Mouse (Mus musculus): ENCODE results near the gene Gfra1. TPM values are rescaled to one million over a fixed set of nuclear protein-coding genes. Genes with fewer than 3 reads are reported as not detected.

Gfra1 gene
- polyA plus RNA-seq, 1 experiment from 2014 or later, result 9.1 TPM

GRCm38 (mm10) chr19:58238325-58238724 is 217.4 kb downstream of the Gfra1 start:
- Histone ChIP-seq H3K9ac (no peak overlapping the region), H3K27ac (no peak overlapping the region), H3K9me3 (replicated peaks) (no peaks in the 10 kb centered on the region), H3K4me3 (no peak overlapping the region), H3K4me2 (no peak overlapping the region), H3K27me3 (replicated peaks) (peaks cover 2% of the 10 kb centered on the region; the same call in 1 of the 2 replicates), H3K36me3 (no peaks in the 10 kb centered on the region), H3K4me1 (peaks cover 2% of the 10 kb centered on the region; the same call in 1 of the 2 replicates)
- no peak for ATAC-seq
- 21% methylated on average over 8 of the region's 8 CpGs for WGBS (ENCODE audit: insufficient replicate concordance)

- Histone ChIP-seq H3K9me3 (replicated peaks) (no peaks in the 10 kb centered on the region), H3K4me2 (no peak overlapping the region), H3K9ac (no peak overlapping the region), H3K4me1 (no peaks in the 10 kb centered on the region), H3K27ac (no peak overlapping the region), H3K27me3 (replicated peaks) (no peaks in the 10 kb centered on the region), H3K36me3 (no peaks in the 10 kb centered on the region), H3K4me3 (no peak overlapping the region)
- no peak for ATAC-seq
- WGBS (ENCODE audit: insufficient replicate concordance), result 61% methylated on average over 9 of the region's 9 CpGs
These were observed 228.0 kb downstream of the Gfra1 start for GRCm38 (mm10) chr19:58227725-58228124.

- WGBS (ENCODE audit: insufficient replicate concordance), result 40% methylated on average over 3 of the region's 3 CpGs
- Histone ChIP-seq H3K4me3 (no peak overlapping the region), H3K9me3 (replicated peaks) (no peaks in the 10 kb centered on the region), H3K4me1 (no peaks in the 10 kb centered on the region), H3K27me3 (replicated peaks) (no peaks in the 10 kb centered on the region), H3K27ac (no peak overlapping the region), H3K9ac (no peak overlapping the region), H3K4me2 (no peak overlapping the region), H3K36me3 (no peaks in the 10 kb centered on the region)
- no peak for ATAC-seq
These were observed 228.8 kb downstream of the Gfra1 start for GRCm38 (mm10) chr19:58226882-58227281.

GRCm38 (mm10) chr19:58220061-58220831 is 235.5 kb downstream of the Gfra1 start:
- no peak for ATAC-seq
- no peaks in the 10 kb centered on the region for H3K36me3 ChIP-seq
- H3K9me3 ChIP-seq (replicated peaks), result no peaks in the 10 kb centered on the region
- no peak overlapping the region for H3K4me3 ChIP-seq
- no peak overlapping the region for H3K27ac ChIP-seq
- H3K4me2 ChIP-seq, result no peak overlapping the region
- H3K4me1 ChIP-seq, result no peaks in the 10 kb centered on the region
- 77% methylated on average over 25 of the region's 25 CpGs for WGBS (ENCODE audit: insufficient replicate concordance)
- H3K27me3 ChIP-seq (replicated peaks), result no peaks in the 10 kb centered on the region
- H3K9ac ChIP-seq, result no peak overlapping the region

- no peaks in the 10 kb centered on the region for H3K36me3 ChIP-seq
- no peak overlapping the region for H3K27ac ChIP-seq
- no peaks in the 10 kb centered on the region for H3K27me3 ChIP-seq (replicated peaks)
- H3K9ac ChIP-seq, result no peak overlapping the region
- H3K4me3 ChIP-seq, result no peak overlapping the region
- WGBS (ENCODE audit: insufficient replicate concordance), result 67% methylated on average over 4 of the region's 4 CpGs
- no peaks in the 10 kb centered on the region for H3K9me3 ChIP-seq (replicated peaks)
- no peak for ATAC-seq
- H3K4me1 ChIP-seq, result no peaks in the 10 kb centered on the region
- H3K4me2 ChIP-seq, result no peak overlapping the region
These were observed 238.1 kb downstream of the Gfra1 start for GRCm38 (mm10) chr19:58217591-58217990.

GRCm38 (mm10) chr19:58206496-58207044 is 249.1 kb downstream of the Gfra1 start:
- 62% methylated on average over 10 of the region's 10 CpGs for WGBS (ENCODE audit: insufficient replicate concordance)
- H3K27me3 ChIP-seq (replicated peaks), result no peaks in the 10 kb centered on the region
- no peaks in the 10 kb centered on the region for H3K9me3 ChIP-seq (replicated peaks)
- ATAC-seq, result no peak
- no peaks in the 10 kb centered on the region for H3K4me1 ChIP-seq
- no peak overlapping the region for H3K27ac ChIP-seq
- H3K36me3 ChIP-seq, result no peaks in the 10 kb centered on the region
- no peak overlapping the region for H3K4me2 ChIP-seq
- no peak overlapping the region for H3K4me3 ChIP-seq
- H3K9ac ChIP-seq, result no peak overlapping the region

GRCm38 (mm10) chr19:58205470-58205869 is 250.2 kb downstream of the Gfra1 start:
- H3K27me3 ChIP-seq (replicated peaks), result no peaks in the 10 kb centered on the region
- no peaks in the 10 kb centered on the region for H3K9me3 ChIP-seq (replicated peaks)
- H3K9ac ChIP-seq, result no peak overlapping the region
- H3K4me2 ChIP-seq, result no peak overlapping the region
- H3K4me3 ChIP-seq, result no peak overlapping the region
- H3K4me1 ChIP-seq, result no peaks in the 10 kb centered on the region
- no peak overlapping the region for H3K27ac ChIP-seq
- ATAC-seq, result no peak
- WGBS (ENCODE audit: insufficient replicate concordance), result 74% methylated on average over 7 of the region's 7 CpGs
- H3K36me3 ChIP-seq, result no peaks in the 10 kb centered on the region

- 72% methylated on average over 5 of the region's 5 CpGs for WGBS (ENCODE audit: insufficient replicate concordance)
- no peaks in the 10 kb centered on the region for H3K36me3 ChIP-seq
- no peaks in the 10 kb centered on the region for H3K9me3 ChIP-seq (replicated peaks)
- H3K9ac ChIP-seq, result no peak overlapping the region
- ATAC-seq, result no peak
- H3K27ac ChIP-seq, result no peak overlapping the region
- H3K4me3 ChIP-seq, result no peak overlapping the region
- no peak overlapping the region for H3K4me2 ChIP-seq
- H3K4me1 ChIP-seq, result no peaks in the 10 kb centered on the region
- H3K27me3 ChIP-seq (replicated peaks), result no peaks in the 10 kb centered on the region
These were observed 253.1 kb downstream of the Gfra1 start for GRCm38 (mm10) chr19:58202627-58203026.

GRCm38 (mm10) chr19:58199679-58200078 is 256.0 kb downstream of the Gfra1 start:
- no peaks in the 10 kb centered on the region for H3K4me1 ChIP-seq
- H3K27me3 ChIP-seq (replicated peaks), result no peaks in the 10 kb centered on the region
- H3K9ac ChIP-seq, result no peak overlapping the region
- 72% methylated on average over 5 of the region's 5 CpGs for WGBS (ENCODE audit: insufficient replicate concordance)
- H3K4me3 ChIP-seq, result no peak overlapping the region
- H3K9me3 ChIP-seq (replicated peaks), result no peaks in the 10 kb centered on the region
- ATAC-seq, result no peak
- no peak overlapping the region for H3K4me2 ChIP-seq
- H3K27ac ChIP-seq, result no peak overlapping the region
- no peaks in the 10 kb centered on the region for H3K36me3 ChIP-seq

GRCm38 (mm10) chr19:58193733-58194456 is 261.8 kb downstream of the Gfra1 start:
- ATAC-seq, result no peak
- 42% methylated on average over 7 of the region's 7 CpGs for WGBS (ENCODE audit: insufficient replicate concordance)

GRCm38 (mm10) chr19:58190947-58191346 is 264.8 kb downstream of the Gfra1 start:
- H3K9me3 ChIP-seq (replicated peaks), result no peaks in the 10 kb centered on the region
- no peak overlapping the region for H3K4me2 ChIP-seq
- H3K27ac ChIP-seq, result no peak overlapping the region
- no peak for ATAC-seq
- H3K4me3 ChIP-seq, result no peak overlapping the region
- H3K4me1 ChIP-seq, result no peaks in the 10 kb centered on the region
- 52% methylated on average over 2 of the region's 2 CpGs for WGBS (ENCODE audit: insufficient replicate concordance)
- H3K9ac ChIP-seq, result no peak overlapping the region
- no peaks in the 10 kb centered on the region for H3K36me3 ChIP-seq
- no peaks in the 10 kb centered on the region for H3K27me3 ChIP-seq (replicated peaks)

More at GRCm38 (mm10) chr19:58193733-58194456, 261.8 kb downstream of the Gfra1 start:
- H3K36me3 ChIP-seq, result no peaks in the 10 kb centered on the region
- no peak overlapping the region for H3K4me3 ChIP-seq
- no peak overlapping the region for H3K9ac ChIP-seq
- H3K27ac ChIP-seq, result no peak overlapping the region
- H3K9me3 ChIP-seq (replicated peaks), result no peaks in the 10 kb centered on the region
- no peaks in the 10 kb centered on the region for H3K27me3 ChIP-seq (replicated peaks)
- H3K4me2 ChIP-seq, result no peak overlapping the region
- no peaks in the 10 kb centered on the region for H3K4me1 ChIP-seq

- Histone ChIP-seq H3K4me2 (no peak overlapping the region), H3K36me3 (no peaks in the 10 kb centered on the region), H3K27me3 (replicated peaks) (no peaks in the 10 kb centered on the region), H3K4me1 (no peaks in the 10 kb centered on the region), H3K27ac (no peak overlapping the region), H3K9ac (no peak overlapping the region), H3K9me3 (replicated peaks) (no peaks in the 10 kb centered on the region), H3K4me3 (no peak overlapping the region)
- 55% methylated on average over 4 of the region's 4 CpGs for WGBS (ENCODE audit: insufficient replicate concordance)
- no peak for ATAC-seq
These were observed 269.2 kb downstream of the Gfra1 start for GRCm38 (mm10) chr19:58186558-58186957.

All from liver, embryonic 12.5 days (tissue).